Mouse (Mus musculus) gonadal fat pad, adult 2 months (tissue): ENCODE data around the gene Senp1. TPM values are rescaled to one million over a fixed set of nuclear protein-coding genes. Genes with fewer than 3 reads are reported as not detected.

Experiments
- DNase-seq: peaks from one replicate; pipeline ENCODE4 v3.0.0-alpha.2; 2012; ENCODE audit warnings: low read depth
- polyA plus RNA-seq: library from polyadenylated mRNA; depleted of rRNA; stranded (reverse); fragments of >200 nt; gene quantifications from 2 replicates; pipeline ENCODE4 v1.2.3, GENCODE M21; 2012; rRNA removed

The Senp1 gene
- 10.8 and 13.5 TPM in 2 replicates for polyA plus RNA-seq

- DNase-seq = no peak
Observed at GRCm38 (mm10) chr15:98093121-98094011, at the start of gene Senp1. Gene Senp1 (minus strand): TSS chr15:98093744.

GRCm38 (mm10) chr15:98142515-98142914 lies 49.0 kb upstream of the Senp1 start:
- no peak for DNase-seq

DNA sequence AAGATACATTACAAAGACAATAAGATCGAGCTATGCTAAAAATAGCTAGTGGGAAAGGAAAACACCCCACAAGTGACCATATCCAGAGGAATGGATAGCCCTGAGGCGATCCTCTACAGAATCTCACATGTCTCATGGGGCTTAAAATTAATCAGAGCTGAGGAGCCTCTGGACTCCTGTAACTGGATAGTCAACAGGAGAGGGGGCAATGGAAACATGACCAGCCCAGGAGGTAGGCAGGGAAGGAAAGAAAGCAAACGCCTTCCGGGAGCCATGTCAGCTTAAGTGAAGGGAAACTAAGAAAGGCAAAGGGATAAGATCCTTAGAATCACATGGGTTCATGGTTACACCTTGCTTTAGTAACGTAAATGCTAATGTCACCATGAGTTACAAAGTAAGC lies 47.3 kb upstream of the Senp1 start:
- no peak for DNase-seq

- DNase-seq = peak; percentile 40
Observed at GRCm38 (mm10) chr15:98139763-98140162, 46.2 kb upstream of the Senp1 start.

DNA sequence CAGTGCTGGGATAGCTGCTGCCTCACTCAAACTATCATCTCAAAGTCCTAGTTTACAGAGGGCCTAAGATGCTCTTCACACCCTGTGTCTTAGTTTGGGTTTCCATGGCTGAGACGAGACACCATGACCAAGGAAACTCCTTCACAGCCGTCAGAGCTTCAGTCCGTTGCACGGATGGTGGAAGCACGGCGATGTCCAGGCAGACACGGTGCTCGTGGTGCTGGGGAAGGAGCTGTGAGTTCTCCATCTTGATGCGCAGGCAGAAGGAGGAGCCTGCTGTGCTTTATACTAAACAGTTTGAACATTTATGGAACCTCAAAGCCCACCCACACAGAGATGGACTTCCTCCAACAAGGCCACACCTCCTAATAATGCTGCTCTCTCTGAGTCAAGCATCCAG lies 43.3 kb upstream of the Senp1 start:
- no peak for DNase-seq

DNA sequence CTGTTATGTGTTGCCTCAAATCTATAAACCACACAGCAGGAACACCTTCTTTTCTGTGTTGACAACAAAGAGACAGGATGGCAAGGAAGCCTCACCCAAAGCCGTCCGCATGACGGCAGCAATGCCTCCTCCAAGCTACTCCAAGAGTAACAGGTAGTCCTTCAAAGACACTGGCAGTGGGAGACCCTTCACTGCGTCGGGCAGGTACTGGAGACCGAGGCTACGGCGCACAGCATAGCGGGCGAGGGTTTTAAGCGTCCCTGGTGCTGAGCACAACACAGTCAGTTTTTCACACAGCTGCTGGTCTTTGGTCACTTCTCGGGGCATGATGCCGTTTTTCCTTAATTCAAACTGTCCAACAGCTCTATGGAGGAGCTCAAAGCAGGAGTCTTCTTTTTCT lies 42.1 kb upstream of the Senp1 start:
- DNase-seq = no peak

DNA sequence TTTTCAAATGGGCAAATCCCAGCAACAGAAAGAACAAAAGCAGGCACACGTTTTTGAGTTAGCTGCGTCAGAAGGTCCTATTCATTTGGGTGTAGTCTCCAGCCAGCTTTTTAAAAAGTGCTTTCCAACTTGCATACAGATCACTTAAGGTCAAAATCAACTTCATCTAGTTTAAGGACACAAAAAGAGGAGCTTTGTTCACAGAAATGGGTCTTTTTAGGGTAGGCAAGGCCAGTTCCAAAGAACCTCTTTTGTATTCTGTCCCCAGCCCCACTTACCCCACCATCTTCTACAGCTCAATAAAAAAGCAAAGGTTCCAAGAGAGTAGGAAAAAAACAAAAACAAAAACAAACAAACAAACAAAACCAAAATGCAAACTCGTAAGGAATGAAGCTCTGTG lies 41.1 kb upstream of the Senp1 start:
- no peak for DNase-seq

GRCm38 (mm10) chr15:98134034-98134433 lies 40.5 kb upstream of the Senp1 start:
- no peak for DNase-seq

- DNase-seq = no peak
Observed at GRCm38 (mm10) chr15:98133471-98133870, 39.9 kb upstream of the Senp1 start.

GRCm38 (mm10) chr15:98131942-98132655 lies 38.6 kb upstream of the Senp1 start:
- DNase-seq = no peak

GRCm38 (mm10) chr15:98131451-98131850 lies 37.9 kb upstream of the Senp1 start:
- DNase-seq = no peak

DNA sequence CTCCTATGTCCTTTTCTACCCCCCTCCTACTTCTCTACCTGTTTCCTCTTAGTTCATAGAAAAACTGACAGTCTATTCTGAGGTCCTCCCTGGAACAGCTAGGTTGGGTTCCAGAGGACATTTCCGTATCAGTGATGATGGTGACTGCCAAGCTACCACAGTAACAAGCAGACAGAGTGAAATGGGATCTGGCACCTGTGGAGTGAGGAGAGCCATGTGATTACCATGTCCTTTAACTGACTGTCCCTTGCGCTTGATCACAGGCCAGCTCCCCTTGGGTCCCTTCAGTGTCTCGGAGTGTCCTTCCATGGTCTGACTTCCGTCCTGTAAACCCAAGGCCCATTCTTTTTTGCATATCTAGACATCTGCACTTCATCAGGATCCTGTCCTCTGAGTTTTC lies 37.5 kb upstream of the Senp1 start:
- no peak for DNase-seq

GRCm38 (mm10) chr15:98120831-98121230 lies 27.3 kb upstream of the Senp1 start:
- no peak for DNase-seq

- DNase-seq = no peak
Observed at GRCm38 (mm10) chr15:98119363-98119762, 25.8 kb upstream of the Senp1 start.

- DNase-seq = no peak
Observed at GRCm38 (mm10) chr15:98116287-98116686, 22.7 kb upstream of the Senp1 start.

DNA sequence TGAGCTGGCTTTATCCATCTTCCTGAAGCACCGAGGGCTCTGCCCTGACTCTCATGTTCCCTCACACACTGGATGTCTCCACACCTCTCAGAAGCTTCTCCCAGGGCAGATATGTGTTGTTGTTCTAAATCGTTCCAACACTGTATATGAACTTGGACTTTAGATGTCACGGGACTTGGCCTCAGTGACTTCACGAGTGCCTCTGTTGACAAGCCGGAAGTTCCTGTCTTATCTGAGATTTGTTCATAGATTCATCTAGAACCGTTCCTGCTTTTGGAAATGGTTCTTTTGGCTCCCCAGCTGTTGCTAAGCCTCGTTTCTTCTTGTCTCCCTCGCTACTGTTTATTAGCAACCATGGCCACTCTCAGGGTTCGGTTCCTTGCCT lies 22.2 kb upstream of the Senp1 start:
- no peak for DNase-seq

GRCm38 (mm10) chr15:98114852-98115778 lies 21.6 kb upstream of the Senp1 start:
- DNase-seq = no peak

DNA sequence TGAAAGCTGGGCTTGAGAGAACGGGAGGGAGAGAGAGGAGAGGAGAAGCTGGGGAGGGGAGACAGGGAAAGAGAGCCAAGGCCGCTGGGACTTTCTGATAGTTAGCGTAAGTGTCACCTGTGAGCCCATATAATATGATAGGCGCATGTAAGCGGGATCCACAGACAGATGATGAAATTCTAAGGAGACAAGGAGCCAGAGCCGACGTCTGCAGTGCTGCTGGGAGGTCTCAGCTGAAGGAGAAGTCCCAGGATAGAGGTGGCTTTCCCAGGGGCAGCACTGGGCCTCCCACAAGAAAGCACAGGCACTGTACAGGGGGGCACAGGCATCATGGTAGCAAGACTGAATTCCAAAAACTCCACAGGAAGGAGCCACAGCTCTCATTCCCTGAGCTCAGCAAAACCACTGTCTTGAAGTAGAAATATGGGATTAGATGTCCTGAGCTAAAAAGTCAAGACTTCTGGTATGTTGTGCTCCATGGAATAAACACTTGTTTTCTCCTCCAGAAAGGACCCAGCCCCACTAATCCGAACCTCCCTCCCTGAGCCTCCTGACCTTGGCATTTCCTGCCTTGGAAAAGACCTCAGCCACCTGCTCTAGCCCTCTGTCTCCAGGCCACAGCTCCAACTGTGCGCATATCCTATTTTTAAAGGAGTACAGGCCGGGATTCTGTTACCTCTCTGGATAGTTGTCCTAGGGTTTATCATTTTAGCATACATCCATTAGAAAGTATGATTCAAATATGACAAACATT lies 20.7 kb upstream of the Senp1 start:
- no peak for DNase-seq

GRCm38 (mm10) chr15:98111791-98112190 lies 18.2 kb upstream of the Senp1 start:
- DNase-seq = no peak

- DNase-seq = peak; percentile 46
Observed at GRCm38 (mm10) chr15:98108297-98109152, 15.0 kb upstream of the Senp1 start.
